Mouse (Mus musculus): ENCODE measurements around the gene Med16. TPM values are rescaled to one million over a fixed set of nuclear protein-coding genes. Genes with fewer than 3 reads are reported as not detected.
A peak's percentile ranks its signal among the peaks of the same experiment; 100 is the strongest.

Med16 gene
- total and polyA plus RNA-seq, 3 experiments, result 38.4 to 132 (median 43.0) TPM

GRCm38 (mm10) chr10:79933145-79933679 lies 24.5 kb upstream of the Med16 start:
- DNase-seq, result no peak

GRCm38 (mm10) chr10:79932736-79933135 lies 24.0 kb upstream of the Med16 start:
- DNase-seq, result peak; percentile 54

DNA sequence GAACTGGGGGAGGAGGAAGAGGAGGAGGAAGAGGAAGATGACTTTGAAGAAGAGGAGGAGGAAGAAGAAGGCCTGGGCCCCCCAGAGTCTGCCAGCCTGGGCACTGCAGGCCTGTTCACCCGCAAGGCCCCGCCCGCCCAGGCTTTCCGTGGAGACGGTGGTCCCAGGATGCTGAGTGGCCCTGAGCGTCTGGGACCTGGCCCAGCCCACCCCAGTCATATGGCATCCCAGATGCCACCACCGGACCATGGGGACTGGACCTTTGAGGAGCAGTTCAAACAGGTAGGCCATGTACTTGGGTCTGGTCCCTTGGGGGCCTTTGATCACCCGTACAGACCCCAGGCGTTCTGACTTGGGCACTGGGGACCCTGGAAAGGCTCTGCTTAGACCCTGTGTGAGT lies 23.1 kb upstream of the Med16 start:
- no peak for DNase-seq

- DNase-seq, result no peak
These were observed 22.1 kb upstream of the Med16 start for GRCm38 (mm10) chr10:79930826-79931186.

- DNase-seq, result no peak
These were observed 21.5 kb upstream of the Med16 start for GRCm38 (mm10) chr10:79929967-79930825.

GRCm38 (mm10) chr10:79928907-79929701 lies 20.4 kb upstream of the Med16 start:
- DNase-seq, result no peak

GRCm38 (mm10) chr10:79928030-79928694 lies 19.4 kb upstream of the Med16 start:
- DNase-seq, result peak; percentile 78

DNA sequence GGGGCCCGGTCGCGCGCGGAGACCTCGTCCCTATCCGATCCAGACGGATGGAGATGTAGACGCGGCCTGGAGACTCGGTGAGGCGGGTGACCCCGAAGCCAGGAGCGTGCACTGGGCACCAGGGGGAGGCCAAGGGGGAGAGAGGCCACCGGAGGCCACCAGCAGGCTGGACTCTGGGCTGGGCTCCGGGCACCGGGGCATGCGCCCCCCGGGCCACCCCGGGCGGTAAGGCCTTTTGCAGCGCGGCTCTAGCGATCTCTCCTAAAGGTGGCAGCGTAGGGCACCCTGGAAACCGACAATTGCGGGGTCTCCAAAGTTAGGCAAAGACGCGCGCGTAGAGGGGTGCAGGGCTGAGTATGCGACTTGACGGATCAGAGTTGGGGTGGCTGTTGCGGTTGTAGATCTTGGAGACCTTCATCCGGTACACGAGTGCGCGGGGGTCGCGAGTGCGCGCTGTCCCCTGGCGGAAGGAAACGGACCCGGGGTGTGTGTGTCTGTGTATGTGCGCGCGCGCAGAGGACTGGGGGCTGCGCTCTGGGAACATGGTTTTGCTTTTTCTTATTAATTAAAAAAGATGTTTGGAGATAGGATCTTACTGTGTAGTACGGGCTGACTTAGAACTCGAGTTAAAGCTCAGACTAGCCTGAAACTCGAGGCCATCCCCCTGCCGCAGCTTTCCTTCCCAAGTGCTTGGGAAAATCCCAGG lies 18.8 kb upstream of the Med16 start:
- DNase-seq, result no peak

GRCm38 (mm10) chr10:79926491-79927323 lies 18.0 kb upstream of the Med16 start, which contains the start of gene Arid3a:
Gene Arid3a, plus strand, starts transcription at chr10:79927043.
- peak; percentile 95 for DNase-seq

- DNase-seq, result no peak
These were observed 17.2 kb upstream of the Med16 start for GRCm38 (mm10) chr10:79925785-79926490.

DNA sequence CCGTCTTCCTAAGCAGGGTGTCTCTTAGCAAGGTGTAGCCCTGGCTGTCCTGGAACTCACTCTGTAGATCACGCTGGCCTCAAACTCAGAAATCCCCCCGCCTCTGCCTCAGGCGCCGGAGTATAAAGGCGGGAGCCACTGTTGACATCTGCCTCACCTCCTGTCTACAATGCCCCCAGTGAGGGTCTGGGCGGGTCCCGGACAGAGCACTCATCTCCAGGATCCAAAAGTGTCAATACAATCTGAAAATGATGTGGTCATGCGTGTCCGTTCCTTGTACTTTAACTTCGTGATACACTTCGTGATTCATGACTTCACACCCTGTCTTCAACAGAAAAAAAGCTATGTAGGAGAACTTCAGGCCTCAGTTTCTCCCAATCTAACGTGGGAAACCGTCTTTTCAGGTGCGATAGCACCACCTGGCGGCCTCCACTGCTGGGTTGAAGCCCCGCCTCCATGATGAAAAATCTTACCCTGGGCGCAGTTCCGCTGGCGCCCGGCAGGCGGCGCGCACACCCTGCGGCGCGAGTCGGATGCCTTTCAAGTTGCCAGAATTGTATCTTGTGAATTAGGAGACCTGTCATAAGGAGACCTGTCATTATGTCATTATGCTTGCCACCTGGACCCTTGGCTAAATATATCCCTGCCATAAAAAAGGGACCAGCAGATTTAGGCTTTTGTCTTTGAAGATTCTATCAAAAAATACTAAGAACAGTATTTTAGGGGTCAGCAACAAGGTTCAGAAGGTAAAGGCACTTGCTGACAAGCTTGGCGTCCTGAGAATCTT lies 16.5 kb upstream of the Med16 start:
- DNase-seq, result peak; percentile 92

DNA sequence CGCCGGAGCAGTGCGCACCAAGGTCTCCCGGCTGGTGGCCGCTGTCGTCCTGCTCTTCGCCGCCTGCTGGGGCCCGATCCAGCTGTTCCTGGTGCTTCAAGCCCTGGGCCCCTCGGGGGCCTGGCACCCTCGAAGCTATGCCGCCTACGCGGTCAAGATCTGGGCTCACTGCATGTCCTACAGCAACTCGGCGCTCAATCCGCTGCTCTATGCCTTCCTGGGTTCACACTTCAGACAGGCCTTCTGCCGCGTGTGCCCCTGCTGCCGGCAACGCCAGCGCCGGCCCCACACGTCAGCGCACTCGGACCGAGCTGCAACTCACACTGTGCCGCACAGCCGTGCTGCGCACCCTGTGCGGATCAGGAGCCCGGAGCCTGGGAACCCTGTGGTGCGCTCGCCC lies 12.8 kb upstream of the Med16 start:
- DNase-seq, result no peak

DNA sequence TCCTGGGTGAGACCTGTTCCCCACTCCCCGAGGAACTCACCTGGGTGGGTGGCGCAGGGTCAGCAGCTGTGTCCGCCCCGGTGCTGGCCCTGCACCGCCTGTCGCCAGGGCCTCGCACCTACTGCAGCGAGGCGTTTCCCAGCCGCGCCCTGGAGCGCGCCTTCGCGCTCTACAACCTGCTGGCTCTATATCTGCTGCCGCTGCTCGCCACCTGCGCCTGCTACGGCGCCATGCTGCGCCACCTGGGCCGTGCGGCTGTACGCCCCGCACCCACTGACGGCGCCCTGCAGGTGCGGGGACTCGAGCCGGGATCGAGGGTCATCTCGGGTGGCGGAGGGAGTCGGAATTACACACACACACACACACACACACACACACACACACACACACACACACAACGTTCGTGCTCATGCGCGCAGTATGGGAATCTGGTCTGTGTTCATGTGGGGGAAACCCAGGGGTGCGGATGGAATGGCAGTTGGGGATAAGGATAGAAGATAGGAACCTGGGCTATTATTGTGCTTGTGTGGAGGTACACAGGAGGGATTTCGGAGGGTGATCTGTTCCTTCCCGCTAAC lies 12.3 kb upstream of the Med16 start, which contains the start of gene R3hdm4:
R3hdm4 (minus strand) TSS at position 251 of the 578 bp plus-strand sequence.
- DNase-seq, result no peak

- DNase-seq, result no peak
These were observed 11.6 kb upstream of the Med16 start for GRCm38 (mm10) chr10:79920056-79920890.

GRCm38 (mm10) chr10:79919251-79919849 lies 10.6 kb upstream of the Med16 start:
- no peak for DNase-seq

DNA sequence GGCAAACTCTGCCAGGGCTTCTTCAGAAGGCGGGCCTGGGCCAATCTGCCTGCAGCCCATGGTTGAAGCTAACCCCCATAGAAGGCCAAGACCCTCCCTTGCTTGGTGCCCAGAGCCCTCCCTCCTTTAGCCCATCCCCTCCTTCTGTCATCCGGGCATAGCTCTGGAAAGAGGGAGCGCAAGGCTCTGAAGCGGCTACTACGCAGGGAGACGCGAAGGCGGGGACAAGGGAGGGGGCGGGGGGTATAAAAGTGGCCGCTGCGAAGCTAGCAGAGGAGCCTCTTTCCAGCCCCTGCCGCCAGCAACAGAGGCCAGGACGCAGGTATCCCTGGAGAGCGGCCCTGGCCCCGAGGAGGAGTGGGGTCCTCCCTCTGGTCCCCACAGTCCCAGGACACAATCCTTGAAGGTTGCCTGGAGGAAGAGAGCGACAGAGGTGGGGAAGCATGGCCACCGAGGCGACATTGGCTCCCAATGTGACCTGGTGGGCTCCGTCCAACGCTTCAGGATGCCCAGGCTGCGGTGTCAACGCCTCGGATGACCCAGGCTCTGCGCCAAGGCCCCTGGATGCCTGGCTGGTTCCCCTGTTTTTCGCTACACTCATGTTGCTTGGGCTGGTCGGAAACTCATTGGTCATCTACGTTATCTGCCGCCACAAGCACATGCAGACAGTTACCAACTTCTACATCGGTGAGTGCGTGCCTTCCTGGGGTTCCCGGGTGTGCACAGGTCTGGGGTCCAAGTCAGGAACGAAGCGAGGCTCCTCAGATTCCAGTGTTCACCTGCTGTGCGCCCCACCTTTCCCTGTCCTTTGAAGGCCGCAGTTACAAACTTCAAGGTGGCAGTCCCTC lies 9.7 kb upstream of the Med16 start:
- no peak for DNase-seq

Measured in adrenal gland, adult 2 months (tissue).